Mouse (Mus musculus) lung, adult 10 weeks (tissue): ENCODE results near the gene Ifrd1. TPM values are rescaled to one million over a fixed set of nuclear protein-coding genes. Genes with fewer than 3 reads are reported as not detected.

ENCODE experiments used
- polyA plus RNA-seq: library from polyadenylated mRNA; stranded (reverse); fragments of 350-450 nt; fragmentation: Illumina TruSeq; extraction: RNeasy Lipid Tissue Mini Kit (QIAGEN cat#74804); gene quantifications from one replicate; pipeline ENCODE4 v1.2.3, GENCODE M21; 2014; ENCODE audit warnings: low read depth, low replicate concordance; ENCODE audit not compliant: insufficient read depth

Ifrd1 gene
- 132 TPM for polyA plus RNA-seq

DNA sequence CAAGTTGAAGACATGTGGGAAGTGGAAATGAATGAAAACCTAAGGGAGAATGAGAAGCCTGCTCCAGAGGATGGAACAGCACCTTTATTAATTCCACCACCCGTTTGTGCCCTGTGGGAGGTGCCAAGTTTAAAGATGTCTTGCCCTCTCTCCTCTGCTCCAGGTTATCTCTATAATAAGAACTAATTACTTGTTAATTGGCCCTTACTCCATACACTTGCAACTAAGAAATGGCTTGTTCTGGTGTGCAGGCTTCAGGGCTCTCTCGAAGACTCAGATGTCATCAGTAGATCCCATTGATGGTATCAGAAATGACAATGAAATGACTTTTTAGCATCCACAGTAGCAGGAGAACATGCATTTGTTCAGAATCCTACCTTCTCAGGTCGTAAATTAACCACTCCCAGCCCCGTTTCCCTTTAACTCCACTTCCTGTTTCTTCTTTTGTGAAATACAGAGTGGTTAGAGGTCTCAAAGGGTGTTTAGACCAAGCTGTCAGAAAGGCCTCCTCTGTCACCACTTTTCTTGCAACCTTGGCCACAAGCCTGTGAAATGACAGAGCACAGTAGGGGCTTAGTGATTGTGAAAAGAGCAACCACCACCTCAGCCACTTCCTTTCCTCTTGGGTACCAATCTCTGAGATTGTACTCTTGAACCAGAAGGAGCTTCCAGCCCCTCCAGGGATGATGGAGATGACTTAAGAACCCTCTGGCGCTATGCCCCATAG is at the start of gene Ifrd1:
TSS of gene Ifrd1 (minus strand) at position 51 of the 727 bp plus-strand sequence.

DNA sequence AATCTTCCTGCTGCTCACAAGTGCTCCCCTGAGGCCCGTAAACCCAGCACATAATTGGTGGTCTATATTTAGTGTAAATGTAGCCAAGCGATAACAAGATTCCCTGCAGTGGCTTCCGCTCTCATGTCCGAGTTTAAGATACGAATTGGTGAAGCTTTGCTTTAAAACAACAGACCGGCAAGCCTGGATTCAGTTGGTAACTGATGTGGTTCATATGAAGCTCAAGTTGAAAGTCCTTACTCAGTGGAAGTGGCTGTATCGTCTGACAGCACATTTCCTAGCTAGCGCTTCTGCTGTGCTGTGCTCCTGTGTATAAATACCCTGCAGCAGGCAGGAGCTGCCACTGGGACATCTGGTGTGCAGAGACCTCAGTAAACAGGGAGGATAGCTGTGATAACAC is 49.0 kb downstream of the Ifrd1 start, which contains the start of gene Lsmem1:
TSS of gene Lsmem1 (minus strand) at position 189 of the 400 bp plus-strand sequence.

Other genes starting within 250 kb of the Ifrd1 start
- gene Arl4a, start 210.5 kb downstream of the Ifrd1 start, polyA plus RNA-seq: 41.8 TPM
- 0.27 TPM for gene Scin, start 114.3 kb downstream of the Ifrd1 start, polyA plus RNA-seq
- 0.31 TPM for gene Lsmem1, start 49.0 kb downstream of the Ifrd1 start, polyA plus RNA-seq
- 15.4 TPM for gene Zfp277, start 197.4 kb upstream of the Ifrd1 start, polyA plus RNA-seq
- gene Dock4, start 197.4 kb upstream of the Ifrd1 start, polyA plus RNA-seq: 8.3 TPM